Mouse (Mus musculus) frontal cortex, adult 2 months (tissue): ENCODE measurements around the gene Kcnh1. TPM values are rescaled to one million over a fixed set of nuclear protein-coding genes. Genes with fewer than 3 reads are reported as not detected.

ENCODE experiments used
- DNase-seq, 2 experiments: peaks; one replicate each; pipeline ENCODE4 v3.0.0; 2022; ENCODE audit warnings: low spot score in 1 of 2; ENCODE audit errors: extremely low spot score in 1 of 2
- polyA plus RNA-seq: library from polyadenylated mRNA; depleted of rRNA; stranded (reverse); fragments of >200 nt; gene quantifications from 2 replicates; pipeline ENCODE4 v1.2.3, GENCODE M21; 2012

The Kcnh1 gene
- polyA plus RNA-seq, 1 experiment: 26.1 TPM

DNA sequence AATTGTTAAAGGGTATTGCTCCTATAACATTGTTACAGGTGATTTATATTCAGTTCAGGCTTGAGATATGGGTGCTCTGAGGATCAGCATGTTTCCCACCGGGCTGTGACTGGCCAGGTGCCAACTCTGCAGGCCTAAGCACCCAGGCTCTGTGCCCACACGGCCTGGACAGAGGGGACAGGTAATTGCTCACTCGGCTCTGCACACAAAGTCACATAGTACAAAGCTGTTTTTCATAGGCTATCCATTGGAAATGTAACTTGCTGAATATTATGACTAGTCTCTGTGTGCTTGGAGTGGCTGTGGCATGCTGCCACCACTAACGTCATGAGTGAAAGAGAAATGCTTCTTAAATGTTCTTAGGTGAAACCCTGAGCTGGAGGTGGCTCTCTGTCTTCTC, 210.4 kb downstream of the Kcnh1 start:
- DNase-seq: no peak

- no peak for DNase-seq
These were observed 212.5 kb downstream of the Kcnh1 start for GRCm38 (mm10) chr1:192402911-192403704.

- no peak for DNase-seq
These were observed 214.6 kb downstream of the Kcnh1 start for GRCm38 (mm10) chr1:192405136-192405535.

DNA sequence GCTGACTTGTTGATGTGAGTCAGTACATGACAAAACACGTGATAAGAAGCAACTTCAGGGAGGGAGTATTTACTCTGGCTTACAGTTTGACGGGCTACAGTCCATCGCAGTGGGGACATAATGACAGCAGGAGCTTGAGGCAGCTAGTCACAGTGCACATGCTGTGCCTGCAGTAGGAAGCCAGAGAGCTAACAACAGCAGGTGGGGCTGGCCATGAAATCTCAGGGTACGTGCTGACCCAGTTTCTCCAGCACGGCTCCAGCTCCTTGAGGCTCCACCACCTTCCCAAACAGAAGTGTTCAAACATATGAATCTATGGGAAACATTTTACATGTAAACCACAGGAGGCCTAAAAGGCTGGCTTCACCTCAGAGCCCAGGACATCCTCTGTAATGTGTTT, 216.0 kb downstream of the Kcnh1 start:
- no peak for DNase-seq

DNA sequence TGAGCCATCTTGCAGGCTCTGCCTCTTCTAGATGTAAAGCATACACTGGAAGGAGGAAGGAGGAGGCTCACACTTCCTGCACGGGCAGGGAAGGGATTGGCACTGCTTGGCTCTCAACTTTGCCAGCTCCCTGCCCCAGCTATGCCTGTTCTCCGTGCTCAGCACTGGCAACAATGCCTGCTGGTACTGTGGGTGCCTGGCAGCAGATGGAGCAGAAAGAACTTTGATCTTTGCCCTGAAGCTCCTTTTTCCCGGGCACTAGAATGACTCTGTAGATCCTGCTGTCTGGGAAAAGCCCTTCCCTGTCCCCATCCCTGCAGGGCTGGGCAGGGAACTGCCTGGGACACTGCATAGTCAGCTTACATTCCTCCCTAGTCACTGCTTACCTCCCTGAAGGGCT, 225.2 kb downstream of the Kcnh1 start:
- peak in 1 of 2 experiments; percentile 42 for DNase-seq

DNA sequence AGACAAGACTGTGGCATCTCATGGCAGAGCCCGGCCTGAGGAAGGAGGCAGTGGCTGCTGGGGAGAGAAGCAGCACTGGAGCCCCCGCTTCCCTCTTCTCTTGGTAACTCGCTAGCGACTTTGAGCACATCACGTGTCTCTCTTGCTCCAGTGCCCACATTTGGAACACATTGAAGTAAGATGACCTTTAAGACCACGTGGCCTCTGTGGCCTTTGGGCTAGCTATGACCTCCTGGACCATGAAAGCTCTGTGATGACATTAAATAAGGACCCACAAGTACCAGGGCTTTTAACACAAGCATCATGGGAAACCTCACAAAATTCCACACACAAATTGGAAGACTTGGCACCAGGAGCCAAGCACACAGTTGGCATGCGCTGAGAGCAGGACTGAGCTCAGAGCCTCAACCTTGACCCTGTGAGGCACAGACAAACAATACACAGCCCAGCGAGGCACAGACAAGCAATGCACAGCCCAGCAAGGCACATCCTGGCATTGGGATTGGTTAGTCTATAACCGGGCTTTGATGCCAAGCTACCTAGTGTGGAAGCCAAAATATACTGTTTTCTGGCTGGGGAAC, 225.8 kb downstream of the Kcnh1 start:
- no peak for DNase-seq

DNA sequence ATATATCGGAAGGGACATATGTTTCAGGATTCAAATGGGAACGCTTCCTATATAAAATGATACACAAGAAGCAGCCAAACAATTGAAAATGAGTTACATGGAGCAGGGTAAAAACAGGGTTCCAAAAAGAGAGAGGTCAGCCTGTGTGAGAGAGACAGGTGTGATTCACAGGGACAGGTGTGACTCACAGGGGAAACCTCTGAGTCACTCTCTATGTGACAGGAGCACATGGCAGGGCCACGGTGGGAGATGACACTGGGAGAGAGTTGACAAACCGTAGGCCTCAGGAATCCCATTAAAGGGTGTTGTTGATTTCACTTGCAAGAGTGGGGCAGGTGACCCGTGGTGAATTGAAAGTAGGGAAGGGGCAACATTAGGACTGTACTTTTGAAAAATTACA, 228.6 kb downstream of the Kcnh1 start:
- DNase-seq: no peak

DNA sequence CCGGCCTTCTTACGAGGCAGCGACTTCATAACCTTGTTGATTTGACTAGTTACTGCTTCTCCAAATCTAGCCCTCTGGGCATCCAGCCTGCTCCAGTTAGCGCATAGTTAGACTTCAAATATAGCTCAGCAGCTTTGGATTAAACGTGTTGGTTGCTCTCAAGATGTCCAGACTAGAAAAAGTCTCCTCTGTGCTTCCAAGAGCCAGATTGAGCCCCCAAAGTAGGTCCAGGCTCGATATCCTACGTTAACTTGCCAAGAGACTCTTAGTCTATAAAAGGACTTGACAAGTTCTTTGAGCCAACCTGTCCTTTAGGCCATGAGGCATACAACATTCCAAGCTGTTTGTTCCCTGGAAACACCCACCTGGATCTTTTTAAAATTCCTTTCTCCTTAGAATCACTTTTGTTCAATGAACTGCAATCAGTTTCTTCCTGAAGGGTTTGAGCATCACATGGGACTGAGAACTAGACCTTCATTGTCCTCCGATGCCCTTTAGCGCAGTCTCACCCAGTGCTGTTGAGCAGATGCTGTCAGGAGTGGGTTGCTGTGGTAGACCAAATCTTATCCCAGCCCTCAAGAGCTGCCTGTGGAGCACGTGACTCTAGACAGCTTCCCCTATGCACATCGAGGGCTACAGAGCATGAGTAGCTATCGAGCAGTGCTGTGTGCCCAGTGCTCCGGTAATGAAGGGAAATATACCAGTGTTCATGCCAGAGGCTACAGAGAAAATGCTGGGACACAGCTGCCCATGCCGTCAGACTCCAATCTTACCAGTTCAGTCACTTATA, 231.0 kb downstream of the Kcnh1 start:
- peak; percentile 45 to 52 for DNase-seq

GRCm38 (mm10) chr1:192431423-192431822, 240.8 kb downstream of the Kcnh1 start:
- DNase-seq: no peak

- DNase-seq: no peak
These were observed 244.9 kb downstream of the Kcnh1 start for GRCm38 (mm10) chr1:192435503-192435902.

DNA sequence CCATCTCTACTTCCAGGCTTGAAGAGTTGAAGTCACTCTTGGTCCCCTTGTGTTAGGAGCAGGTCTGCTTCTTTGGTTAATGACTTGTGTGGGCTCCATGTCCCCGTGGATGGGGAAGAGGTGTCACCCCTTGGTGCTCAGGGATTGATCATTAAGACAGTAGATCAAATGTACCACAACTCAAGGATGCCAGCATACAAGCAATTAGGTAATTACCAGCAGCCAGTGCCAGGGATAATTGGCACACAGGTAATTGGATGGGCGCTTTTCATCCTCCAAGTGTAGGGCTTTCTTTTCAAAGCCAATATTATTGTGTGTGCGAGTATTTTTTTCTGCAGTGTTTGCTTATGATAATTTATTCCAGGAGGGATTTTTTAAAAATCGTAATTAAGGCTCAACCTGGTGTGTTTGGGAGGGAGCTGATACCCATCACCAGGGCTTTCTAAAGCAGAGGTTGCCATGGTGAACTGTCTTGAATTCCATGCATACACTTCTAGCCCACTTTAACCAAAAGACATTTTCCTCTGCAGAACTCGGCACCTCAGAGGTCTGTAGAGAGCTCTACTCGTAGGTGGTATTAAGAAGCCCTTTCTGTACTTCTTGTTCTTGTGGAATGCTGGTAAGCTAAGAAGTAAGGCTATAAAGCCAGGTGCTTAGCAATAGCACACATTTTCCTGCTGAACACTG, 248.7 kb downstream of the Kcnh1 start:
- DNase-seq: no peak

DNA sequence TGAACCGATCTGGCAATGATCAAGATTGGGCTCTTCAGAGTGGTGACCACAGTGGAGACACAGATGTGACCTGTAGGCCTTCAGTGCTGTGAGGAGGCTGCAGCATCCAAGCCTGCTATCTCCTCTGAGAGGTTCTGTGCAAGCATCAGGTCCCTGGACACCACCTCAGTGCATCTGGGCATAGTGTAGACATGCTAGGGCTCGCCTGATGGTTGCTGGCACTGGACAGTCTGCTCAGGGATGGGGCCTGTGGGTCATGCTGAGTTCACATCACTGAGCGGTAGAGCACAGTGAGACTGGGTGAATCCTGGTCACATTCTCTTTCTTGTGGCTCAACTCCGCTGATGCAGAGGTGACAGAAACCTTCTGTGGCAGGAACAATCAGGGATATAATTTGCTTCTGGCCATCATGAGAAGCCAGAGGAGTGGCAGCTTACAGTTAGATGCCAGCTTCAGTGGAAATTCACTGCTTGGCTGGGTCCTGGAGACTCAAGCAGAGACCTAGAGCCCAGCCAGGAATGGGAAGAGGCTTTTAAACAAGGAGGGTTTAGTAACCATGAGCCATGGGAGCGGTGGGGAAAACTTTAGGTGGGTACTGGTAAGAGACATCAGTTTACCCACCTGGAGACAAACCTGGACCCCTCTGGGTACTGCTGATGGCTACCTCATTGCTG, 252.3 kb downstream of the Kcnh1 start:
- no peak for DNase-seq

DNA sequence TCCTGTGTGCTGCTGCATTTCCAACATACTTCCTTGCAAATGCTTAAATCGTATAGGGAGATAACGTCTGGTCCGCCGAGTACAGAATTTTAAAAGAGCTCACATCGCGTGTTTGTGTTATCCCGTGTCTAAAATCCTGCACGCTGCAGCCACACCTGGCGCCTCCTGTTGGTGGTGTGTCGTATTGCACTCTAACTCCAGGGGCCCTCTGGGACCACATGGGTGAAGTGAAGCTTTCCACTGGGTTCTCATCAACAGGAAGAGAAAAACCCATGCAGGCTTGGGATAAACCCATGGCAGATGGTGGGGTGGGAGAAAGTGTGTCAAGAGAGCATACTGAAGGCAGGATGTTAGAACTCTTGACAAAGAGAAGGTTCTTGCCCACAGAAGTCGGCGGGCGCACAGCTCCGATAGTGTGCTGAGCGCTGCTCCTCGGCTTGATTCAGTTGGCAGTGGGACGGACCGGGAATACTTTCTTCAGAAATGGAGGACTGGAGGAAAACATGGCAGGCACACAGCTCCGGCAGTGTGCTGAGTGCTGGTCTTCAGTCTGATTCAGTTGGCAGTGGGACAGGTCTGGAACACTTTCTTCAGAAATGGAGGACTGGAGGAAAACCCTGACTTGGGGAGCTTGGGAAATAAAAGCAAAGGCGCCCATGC, 253.6 kb downstream of the Kcnh1 start:
- peak in 1 of 2 experiments; percentile 42 for DNase-seq

GRCm38 (mm10) chr1:192444658-192445447, 254.3 kb downstream of the Kcnh1 start:
- DNase-seq: peak; percentile 71 to 83

GRCm38 (mm10) chr1:192446158-192446557, 255.6 kb downstream of the Kcnh1 start:
- no peak for DNase-seq

- DNase-seq: no peak
These were observed 257.1 kb downstream of the Kcnh1 start for GRCm38 (mm10) chr1:192447666-192448065.

DNA sequence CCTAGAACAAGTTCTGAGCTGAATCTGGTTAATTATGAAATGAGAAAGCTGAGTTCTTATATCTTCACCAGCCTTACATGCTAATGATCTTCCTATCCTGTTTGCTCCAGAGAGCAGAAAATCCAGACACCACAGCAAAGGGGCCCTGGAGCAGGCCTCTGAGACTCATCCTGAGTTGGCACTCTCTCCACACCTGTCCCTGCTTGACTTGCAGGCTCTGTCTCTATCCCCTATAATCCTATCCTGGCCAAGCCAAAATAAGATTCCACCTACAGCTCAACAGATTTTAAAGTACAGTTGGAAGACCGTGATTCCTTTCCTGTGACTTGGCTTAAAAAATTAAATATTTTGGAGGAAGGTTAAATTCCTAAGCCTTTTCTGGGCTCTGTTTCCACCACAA, 257.9 kb downstream of the Kcnh1 start:
- no peak for DNase-seq

GRCm38 (mm10) chr1:192449572-192450351, 259.2 kb downstream of the Kcnh1 start:
- no peak for DNase-seq
